Mouse (Mus musculus) C2C12 (cell line): Measurements from ENCODE around the gene Cacna1e. TPM values are rescaled to one million over a fixed set of nuclear protein-coding genes. Genes with fewer than 3 reads are reported as not detected.

ENCODE experiments used
- H3K27me3 ChIP-seq: one replicate; pipeline ENCODE4 v1.6.1; 2011; ENCODE audit not compliant: control insufficient read depth, insufficient read depth, insufficient read length
- H3K36me3 ChIP-seq: one replicate; pipeline ENCODE4 v1.6.1; 2011; ENCODE audit not compliant: control insufficient read depth, insufficient read depth
- H3K4me3 ChIP-seq: one replicate; pipeline ENCODE4 v1.5.1; 2011; ENCODE audit warnings: mild to moderate bottlenecking, control low read depth; ENCODE audit not compliant: poor library complexity, insufficient read depth, severe bottlenecking
- H3K79me2 ChIP-seq: one replicate; pipeline ENCODE4 v1.6.1; 2011; ENCODE audit not compliant: control insufficient read depth, insufficient read depth
- H3K79me3 ChIP-seq: one replicate; pipeline ENCODE4 v1.6.1; 2011; ENCODE audit warnings: low read depth, control low read depth
- H3ac ChIP-seq: one replicate; pipeline ENCODE3; 2011; ENCODE audit warnings: low read depth; ENCODE audit not compliant: control insufficient read depth, insufficient read length
- CEBPB ChIP-seq: IDR thresholded peaks from one replicate; pipeline ENCODE4 v1.6.1; 2011; ENCODE audit warnings: low read depth, mild to moderate bottlenecking, control low read depth, moderate library complexity
- CTCF ChIP-seq: IDR thresholded peaks from one replicate; pipeline ENCODE4 v1.5.1; 2011; ENCODE audit not compliant: control insufficient read depth, insufficient read depth, insufficient read length
- FOSL1 ChIP-seq: IDR thresholded peaks from one replicate; pipeline ENCODE4 v1.8.0; 2011; ENCODE audit warnings: mild to moderate bottlenecking, low read length; ENCODE audit not compliant: poor library complexity, insufficient read depth, severe bottlenecking
- MAX ChIP-seq: IDR thresholded peaks from one replicate; pipeline ENCODE4 v1.6.1; 2011; ENCODE audit warnings: mild to moderate bottlenecking, control low read depth
- MYOD1 ChIP-seq: IDR thresholded peaks from one replicate; pipeline ENCODE4 v1.6.1; 2011; ENCODE audit warnings: low read depth; ENCODE audit not compliant: control insufficient read depth, insufficient read length
- MYOG ChIP-seq: IDR thresholded peaks from one replicate; pipeline ENCODE4 v1.6.1; 2011; ENCODE audit not compliant: control insufficient read depth, insufficient read length; ENCODE audit errors: extremely low read depth
- USF1 ChIP-seq: IDR thresholded peaks from one replicate; pipeline ENCODE4 v1.6.1; 2011; ENCODE audit warnings: low read depth, mild to moderate bottlenecking, control low read depth, moderate library complexity
- polyA plus RNA-seq: library from polyadenylated mRNA; unstranded; fragments of >200 nt; fragmentation: generic; extraction: Trizol; gene quantifications from one replicate; pipeline ENCODE4 v1.2.1, GENCODE M21; 2012; ENCODE audit warnings: missing spikeins

Cacna1e gene
- polyA plus RNA-seq, 1 experiment = not detected

- Histone ChIP-seq H3K27me3 (no peaks in the 10 kb centered on the region), H3K4me3 (no peak overlapping the region), H3K36me3 (no peaks in the 10 kb centered on the region), H3K79me3 (no peaks in the 10 kb centered on the region), H3ac (no peak overlapping the region), H3K79me2 (no peaks in the 10 kb centered on the region)
- TF ChIP-seq FOSL1 = no peak
- TF ChIP-seq USF1 = no peak
- TF ChIP-seq MYOD1 = no peak
- no peak for TF ChIP-seq MYOG
- TF ChIP-seq MAX = no peak
- TF ChIP-seq CTCF = no peak
- TF ChIP-seq CEBPB = no peak
Observed at GRCm38 (mm10) chr1:154458601-154459000, 425.7 kb downstream of the Cacna1e start.

- no peaks in the 10 kb centered on the region for H3K36me3 ChIP-seq
- no peaks in the 10 kb centered on the region for H3K79me2 ChIP-seq
Observed at GRCm38 (mm10) chr1:154450799-154451198, 433.5 kb downstream of the Cacna1e start.

GRCm38 (mm10) chr1:154446456-154446855 lies 437.8 kb downstream of the Cacna1e start:
- Histone ChIP-seq H3K79me3 (no peaks in the 10 kb centered on the region), H3K36me3 (no peaks in the 10 kb centered on the region), H3K27me3 (no peaks in the 10 kb centered on the region), H3K4me3 (no peak overlapping the region), H3ac (no peak overlapping the region), H3K79me2 (no peaks in the 10 kb centered on the region)
- TF ChIP-seq MYOD1 = no peak
- no peak for TF ChIP-seq MAX
- no peak for TF ChIP-seq USF1
- TF ChIP-seq CTCF = no peak
- no peak for TF ChIP-seq FOSL1
- no peak for TF ChIP-seq CEBPB
- TF ChIP-seq MYOG = no peak

More at GRCm38 (mm10) chr1:154450799-154451198, 433.5 kb downstream of the Cacna1e start:
- TF ChIP-seq MYOG (no peak), FOSL1 (no peak), USF1 (no peak), MAX (no peak), CTCF (no peak), CEBPB (no peak), MYOD1 (no peak)
- H3ac ChIP-seq = no peak overlapping the region
- no peaks in the 10 kb centered on the region for H3K27me3 ChIP-seq
- no peak overlapping the region for H3K4me3 ChIP-seq
- H3K79me3 ChIP-seq = no peaks in the 10 kb centered on the region

GRCm38 (mm10) chr1:154433520-154433919 lies 450.8 kb downstream of the Cacna1e start:
- H3K27me3 ChIP-seq = no peaks in the 10 kb centered on the region
- no peaks in the 10 kb centered on the region for H3K79me3 ChIP-seq
- TF ChIP-seq FOSL1 = no peak
- no peak for TF ChIP-seq CEBPB
- TF ChIP-seq MAX = no peak
- TF ChIP-seq USF1 = no peak
- TF ChIP-seq MYOD1 = no peak
- TF ChIP-seq MYOG = no peak
- TF ChIP-seq CTCF = no peak
- H3ac ChIP-seq = no peak overlapping the region
- H3K79me2 ChIP-seq = no peaks in the 10 kb centered on the region
- no peak overlapping the region for H3K4me3 ChIP-seq
- H3K36me3 ChIP-seq = no peaks in the 10 kb centered on the region

GRCm38 (mm10) chr1:154433112-154433511 lies 451.2 kb downstream of the Cacna1e start:
- no peak for TF ChIP-seq MAX
- TF ChIP-seq FOSL1 = no peak
- TF ChIP-seq MYOG = no peak
- no peak for TF ChIP-seq CEBPB
- no peak for TF ChIP-seq USF1
- no peak for TF ChIP-seq MYOD1
- TF ChIP-seq CTCF = no peak
- Histone ChIP-seq H3K79me2 (no peaks in the 10 kb centered on the region), H3K27me3 (no peaks in the 10 kb centered on the region)

GRCm38 (mm10) chr1:154428276-154428675 lies 456.0 kb downstream of the Cacna1e start:
- Histone ChIP-seq H3K36me3 (no peaks in the 10 kb centered on the region), H3ac (no peak overlapping the region), H3K27me3 (no peaks in the 10 kb centered on the region), H3K79me3 (no peaks in the 10 kb centered on the region), H3K79me2 (no peaks in the 10 kb centered on the region), H3K4me3 (no peak overlapping the region)
- no peak for TF ChIP-seq USF1
- TF ChIP-seq CEBPB = no peak
- no peak for TF ChIP-seq MAX
- no peak for TF ChIP-seq CTCF
- no peak for TF ChIP-seq MYOG
- no peak for TF ChIP-seq MYOD1
- no peak for TF ChIP-seq FOSL1

More at GRCm38 (mm10) chr1:154433112-154433511, 451.2 kb downstream of the Cacna1e start:
- no peaks in the 10 kb centered on the region for H3K79me3 ChIP-seq
- H3K36me3 ChIP-seq = no peaks in the 10 kb centered on the region
- no peak overlapping the region for H3ac ChIP-seq
- no peak overlapping the region for H3K4me3 ChIP-seq
